Mouse (Mus musculus): ENCODE results near the gene Klhl8.

DNA sequence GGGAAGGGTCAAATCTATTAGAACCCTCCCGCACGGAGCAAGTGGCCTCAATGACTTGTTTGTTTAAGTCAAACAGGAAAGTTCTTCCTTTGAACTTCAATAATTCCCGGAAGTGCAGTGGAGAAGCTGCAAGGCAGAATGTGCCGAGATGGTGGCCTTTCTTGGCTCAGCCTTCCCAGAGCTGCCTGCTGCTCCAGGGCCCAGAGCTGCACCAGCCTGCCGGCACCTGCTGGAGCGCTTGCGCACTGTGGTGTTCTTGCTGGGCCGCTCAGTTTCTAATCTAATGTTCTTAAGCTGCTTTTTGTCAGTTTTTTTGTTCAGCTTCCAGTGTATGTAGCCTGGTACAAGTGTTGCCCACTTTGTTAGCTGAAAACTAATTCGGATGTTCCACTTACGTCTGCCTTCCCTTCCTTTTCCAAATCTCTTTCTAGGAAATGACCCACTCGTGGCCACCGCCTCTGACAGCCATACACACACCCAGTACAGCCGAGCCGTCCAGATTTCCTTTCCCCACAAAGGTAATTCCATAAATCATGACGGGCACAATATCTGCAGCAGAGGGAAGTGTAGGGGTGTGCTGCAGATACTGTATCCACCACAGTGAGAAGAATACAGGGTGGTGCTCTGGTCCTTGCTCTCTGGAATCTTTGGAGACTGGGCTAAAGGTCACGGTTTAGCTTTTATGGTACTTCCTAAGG is 96.4 kb downstream of the Klhl8 start:
- TF ChIP-seq POLR2A (IDR thresholded peaks at IDR 0.05; ENCODE audit: low read depth, low read length) (no peak), CTCF (IDR thresholded peaks at IDR 0.05; ENCODE audit: borderline replicate concordance, insufficient read depth, low read length) (no peak)

Measured in embryonic fibroblast, embryonic 13.5 days (primary cell).